Mouse (Mus musculus): ENCODE results near the gene Samd4. TPM values are rescaled to one million over a fixed set of nuclear protein-coding genes. Genes with fewer than 3 reads are reported as not detected.
"Not testable (repeated sequence)": the region's sequence is repeated elsewhere in the genome, so short reads cannot be mapped to it uniquely, and the experiment has no call there.

Gene Samd4
- polyA plus RNA-seq, 1 experiment from 2014 or later: 7.0 TPM

GRCm38 (mm10) chr14:47105174-47105557 is 222.5 kb downstream of the Samd4 start:
- Histone ChIP-seq H3K36me3 (ENCODE audit: control insufficient read depth, insufficient read depth, low read length) (no peaks in the 10 kb centered on the region), H3K4me1 (ENCODE audit: control insufficient read depth, insufficient read depth, low read length) (0 out of 2 replicates have a peak, but pooled peaks cover 2% of the 10 kb centered on the region), H3K9ac (ENCODE audit: low read length) (no peak overlapping the region), H3K4me2 (ENCODE audit: low read depth, low read length) (peak overlapping the region; percentile 43), H3K9me3 (replicated peaks; ENCODE audit: control insufficient read depth, low read length) (no peaks in the 10 kb centered on the region), H3K4me3 (replicated peaks; ENCODE audit: low read length) (no peak overlapping the region), H3K27me3 (ENCODE audit: control insufficient read depth, insufficient read depth, low read length) (no peaks in the 10 kb centered on the region), H3K27ac (ENCODE audit: low read length) (no peak overlapping the region)
- peak; percentile 12; the same call in 1 of the 2 replicates for ATAC-seq (ENCODE audit: insufficient read depth, low FRiP score)
- 58% methylated on average over 3 of the region's 3 CpGs for WGBS

- H3K4me3 ChIP-seq (replicated peaks; ENCODE audit: low read length): no peak overlapping the region
- 0 out of 2 replicates have a peak, but pooled peaks cover 2% of the 10 kb centered on the region for H3K4me1 ChIP-seq (ENCODE audit: control insufficient read depth, insufficient read depth, low read length)
- 89% methylated on average over 3 of the region's 3 CpGs for WGBS
- H3K27ac ChIP-seq (ENCODE audit: low read length): no peak overlapping the region
- no peaks in the 10 kb centered on the region for H3K27me3 ChIP-seq (ENCODE audit: control insufficient read depth, insufficient read depth, low read length)
- no peak overlapping the region for H3K9ac ChIP-seq (ENCODE audit: low read length)
- H3K36me3 ChIP-seq (ENCODE audit: control insufficient read depth, insufficient read depth, low read length): no peaks in the 10 kb centered on the region
- no peaks in the 10 kb centered on the region for H3K9me3 ChIP-seq (replicated peaks; ENCODE audit: control insufficient read depth, low read length)
- ATAC-seq (ENCODE audit: insufficient read depth, low FRiP score): no peak
- H3K4me2 ChIP-seq (ENCODE audit: low read depth, low read length): no peak overlapping the region
Measured at GRCm38 (mm10) chr14:47105755-47106154, 223.1 kb downstream of the Samd4 start.

GRCm38 (mm10) chr14:47107461-47107860 is 224.8 kb downstream of the Samd4 start:
- WGBS: 84% methylated on average over 3 of the region's 3 CpGs
- Histone ChIP-seq H3K27ac (ENCODE audit: low read length) (no peak overlapping the region), H3K4me2 (ENCODE audit: low read depth, low read length) (no peak overlapping the region), H3K9me3 (replicated peaks; ENCODE audit: control insufficient read depth, low read length) (no peaks in the 10 kb centered on the region), H3K27me3 (ENCODE audit: control insufficient read depth, insufficient read depth, low read length) (peaks cover 4% of the 10 kb centered on the region; the same call in 1 of the 2 replicates), H3K9ac (ENCODE audit: low read length) (no peak overlapping the region), H3K4me3 (replicated peaks; ENCODE audit: low read length) (no peak overlapping the region), H3K36me3 (ENCODE audit: control insufficient read depth, insufficient read depth, low read length) (no peaks in the 10 kb centered on the region), H3K4me1 (ENCODE audit: control insufficient read depth, insufficient read depth, low read length) (0 out of 2 replicates have a peak, but pooled peaks cover 2% of the 10 kb centered on the region)
- ATAC-seq (ENCODE audit: insufficient read depth, low FRiP score): no peak

- 91% methylated on average over 7 of the region's 7 CpGs for WGBS
- not testable (repeated sequence) for H3K4me1 ChIP-seq (ENCODE audit: control insufficient read depth, insufficient read depth, low read length); H3K27me3 ChIP-seq (ENCODE audit: control insufficient read depth, insufficient read depth, low read length); ATAC-seq (ENCODE audit: insufficient read depth, low FRiP score); H3K9me3 ChIP-seq (replicated peaks; ENCODE audit: control insufficient read depth, low read length); H3K27ac ChIP-seq (ENCODE audit: low read length); H3K4me2 ChIP-seq (ENCODE audit: low read depth, low read length); H3K4me3 ChIP-seq (replicated peaks; ENCODE audit: low read length); H3K9ac ChIP-seq (ENCODE audit: low read length); H3K36me3 ChIP-seq (ENCODE audit: control insufficient read depth, insufficient read depth, low read length)
Measured at GRCm38 (mm10) chr14:47110391-47110790, 227.7 kb downstream of the Samd4 start.

- Histone ChIP-seq H3K4me2 (ENCODE audit: low read depth, low read length) (no peak overlapping the region), H3K4me3 (replicated peaks; ENCODE audit: low read length) (no peak overlapping the region), H3K36me3 (ENCODE audit: control insufficient read depth, insufficient read depth, low read length) (no peaks in the 10 kb centered on the region), H3K27me3 (ENCODE audit: control insufficient read depth, insufficient read depth, low read length) (peaks cover 4% of the 10 kb centered on the region; the same call in 1 of the 2 replicates), H3K9ac (ENCODE audit: low read length) (no peak overlapping the region), H3K4me1 (ENCODE audit: control insufficient read depth, insufficient read depth, low read length) (no peaks in the 10 kb centered on the region; the same call in 1 of the 2 replicates), H3K27ac (ENCODE audit: low read length) (no peak overlapping the region), H3K9me3 (replicated peaks; ENCODE audit: control insufficient read depth, low read length) (no peaks in the 10 kb centered on the region)
- no peak for ATAC-seq (ENCODE audit: insufficient read depth, low FRiP score)
- WGBS: 45% methylated on average over 9 of the region's 9 CpGs
Measured at GRCm38 (mm10) chr14:47111341-47111740, 228.7 kb downstream of the Samd4 start.

- Histone ChIP-seq H3K9ac (ENCODE audit: low read length) (no peak overlapping the region), H3K4me3 (replicated peaks; ENCODE audit: low read length) (no peak overlapping the region), H3K4me1 (ENCODE audit: control insufficient read depth, insufficient read depth, low read length) (no peaks in the 10 kb centered on the region; the same call in 1 of the 2 replicates), H3K9me3 (replicated peaks; ENCODE audit: control insufficient read depth, low read length) (no peaks in the 10 kb centered on the region), H3K36me3 (ENCODE audit: control insufficient read depth, insufficient read depth, low read length) (no peaks in the 10 kb centered on the region), H3K27me3 (ENCODE audit: control insufficient read depth, insufficient read depth, low read length) (peaks cover 4% of the 10 kb centered on the region; the same call in 1 of the 2 replicates), H3K4me2 (ENCODE audit: low read depth, low read length) (no peak overlapping the region), H3K27ac (ENCODE audit: low read length) (no peak overlapping the region)
- ATAC-seq (ENCODE audit: insufficient read depth, low FRiP score): 0 out of 2 replicates have a peak, but pooled peaks have one; percentile 39
- WGBS: 59% methylated on average over 9 of the region's 9 CpGs
Measured at GRCm38 (mm10) chr14:47115154-47115553, 232.5 kb downstream of the Samd4 start.

- H3K9me3 ChIP-seq (replicated peaks; ENCODE audit: control insufficient read depth, low read length): no peaks in the 10 kb centered on the region
- H3K27ac ChIP-seq (ENCODE audit: low read length): no peak overlapping the region
- 66% methylated on average over 10 of the region's 10 CpGs for whole genome bisulfite sequencing
- H3K27me3 ChIP-seq (ENCODE audit: control insufficient read depth, insufficient read depth, low read length): peaks cover 4% of the 10 kb centered on the region; the same call in 1 of the 2 replicates
- H3K4me1 ChIP-seq (ENCODE audit: control insufficient read depth, insufficient read depth, low read length): no peaks in the 10 kb centered on the region; the same call in 1 of the 2 replicates
- H3K9ac ChIP-seq (ENCODE audit: low read length): no peak overlapping the region
- H3K4me2 ChIP-seq (ENCODE audit: low read depth, low read length): no peak overlapping the region
- no peak overlapping the region for H3K4me3 ChIP-seq (replicated peaks; ENCODE audit: low read length)
- H3K36me3 ChIP-seq (ENCODE audit: control insufficient read depth, insufficient read depth, low read length): no peaks in the 10 kb centered on the region
- ATAC-seq (ENCODE audit: insufficient read depth, low FRiP score): peak; percentile 91; the same call in 1 of the 2 replicates
Measured at GRCm38 (mm10) chr14:47116062-47116762, 233.6 kb downstream of the Samd4 start.

- H3K27me3 ChIP-seq (ENCODE audit: control insufficient read depth, insufficient read depth, low read length): no peaks in the 10 kb centered on the region
- no peak overlapping the region for H3K4me3 ChIP-seq (replicated peaks; ENCODE audit: low read length)
- WGBS: 69% methylated on average over 7 of the region's 7 CpGs
- no peak overlapping the region for H3K4me2 ChIP-seq (ENCODE audit: low read depth, low read length)
- no peak for ATAC-seq (ENCODE audit: insufficient read depth, low FRiP score)
- no peak overlapping the region for H3K9ac ChIP-seq (ENCODE audit: low read length)
- no peak overlapping the region for H3K27ac ChIP-seq (ENCODE audit: low read length)
- no peaks in the 10 kb centered on the region for H3K36me3 ChIP-seq (ENCODE audit: control insufficient read depth, insufficient read depth, low read length)
- H3K4me1 ChIP-seq (ENCODE audit: control insufficient read depth, insufficient read depth, low read length): no peaks in the 10 kb centered on the region; the same call in 1 of the 2 replicates
- H3K9me3 ChIP-seq (replicated peaks; ENCODE audit: control insufficient read depth, low read length): no peaks in the 10 kb centered on the region
Measured at GRCm38 (mm10) chr14:47117522-47117921, 234.9 kb downstream of the Samd4 start.

GRCm38 (mm10) chr14:47127987-47128386 is 245.3 kb downstream of the Samd4 start:
- H3K36me3 ChIP-seq (ENCODE audit: control insufficient read depth, insufficient read depth, low read length): no peaks in the 10 kb centered on the region
- peak; percentile 61; the same call in 1 of the 2 replicates for ATAC-seq (ENCODE audit: insufficient read depth, low FRiP score)
- no peaks in the 10 kb centered on the region for H3K27me3 ChIP-seq (ENCODE audit: control insufficient read depth, insufficient read depth, low read length)
- 71% methylated on average over 5 of the region's 5 CpGs for WGBS
- no peak overlapping the region for H3K27ac ChIP-seq (ENCODE audit: low read length)
- H3K9me3 ChIP-seq (replicated peaks; ENCODE audit: control insufficient read depth, low read length): no peaks in the 10 kb centered on the region
- H3K4me1 ChIP-seq (ENCODE audit: control insufficient read depth, insufficient read depth, low read length): no peaks in the 10 kb centered on the region
- no peak overlapping the region for H3K4me3 ChIP-seq (replicated peaks; ENCODE audit: low read length)
- H3K9ac ChIP-seq (ENCODE audit: low read length): no peak overlapping the region
- H3K4me2 ChIP-seq (ENCODE audit: low read depth, low read length): no peak overlapping the region

Data from stomach, embryonic 16.5 days (tissue).